Mouse (Mus musculus) left cerebral cortex, postnatal 14 days (tissue): ENCODE results near the gene Lmcd1. TPM values are rescaled to one million over a fixed set of nuclear protein-coding genes. Genes with fewer than 3 reads are reported as not detected.

Experiments used
- DNase-seq, 2 experiments: peaks; one replicate each; pipeline ENCODE4 v3.0.0; 2021 to 2022; ENCODE audit warnings: low spot score in 2 of 2, mixed read lengths in 1 of 2
- intact Hi-C: fragments of 180-260 bp; cut with DNase I; formaldehyde crosslinking; loops from one replicate; pipeline ENCODE4 v1.15.1; 2025
- total RNA-seq, 2 experiments: library from RNA; stranded (reverse); gene quantifications; 2 replicates each; pipeline ENCODE4 v1.2.3; 2021

Lmcd1 gene
- total RNA-seq, 2 experiments from 2014 or later: 17.4 to 23.4 TPM

- intact Hi-C loops: no loop called here
Measured at GRCm38 (mm10) chr6:112280945-112281344, 7.4 kb downstream of the Lmcd1 start.

DNA sequence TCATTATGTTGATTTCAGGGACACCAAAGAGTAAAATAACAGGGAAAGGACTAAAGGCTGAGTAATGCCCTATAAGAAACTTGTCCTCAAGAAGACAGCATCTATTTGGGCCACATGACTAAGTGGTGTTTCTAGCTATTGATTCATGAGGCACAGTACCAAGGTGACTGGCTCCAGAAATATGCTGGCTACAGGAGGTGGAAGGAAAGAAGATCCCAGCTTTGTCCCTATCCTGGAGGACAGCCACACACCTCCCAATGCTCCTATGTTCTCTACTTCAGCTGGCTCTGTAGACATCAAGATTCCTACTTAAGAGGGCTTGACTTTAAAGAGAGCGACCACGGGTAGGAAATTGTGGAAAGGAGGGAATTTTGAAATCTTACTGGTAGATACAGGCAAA lies 8.4 kb downstream of the Lmcd1 start:
- DNase-seq: no peak
- intact Hi-C loops: no loop called here

More at GRCm38 (mm10) chr6:112280945-112281344, 7.4 kb downstream of the Lmcd1 start:
- DNase-seq: no peak

DNA sequence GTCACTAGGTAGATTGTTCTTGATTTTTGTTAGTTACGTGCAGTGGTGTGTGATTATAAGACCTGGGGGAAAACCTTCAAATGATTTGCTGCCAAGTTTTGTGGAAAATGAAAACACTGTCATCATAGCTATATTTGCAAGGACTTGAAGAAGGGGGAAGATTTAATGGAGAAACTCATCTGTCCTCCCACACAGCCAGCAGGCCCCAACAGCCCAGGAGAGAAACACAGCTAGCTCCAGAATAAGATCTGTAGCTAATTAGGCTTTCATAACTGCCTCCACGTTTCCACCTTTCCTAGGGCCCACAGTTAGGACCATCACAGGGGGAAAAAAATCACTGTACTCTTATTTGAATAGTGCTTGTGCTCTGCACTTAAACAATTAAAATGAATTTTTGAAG lies 10.5 kb downstream of the Lmcd1 start:
- intact Hi-C loops: no loop called here
- peak; percentile 41 to 75 for DNase-seq

DNA sequence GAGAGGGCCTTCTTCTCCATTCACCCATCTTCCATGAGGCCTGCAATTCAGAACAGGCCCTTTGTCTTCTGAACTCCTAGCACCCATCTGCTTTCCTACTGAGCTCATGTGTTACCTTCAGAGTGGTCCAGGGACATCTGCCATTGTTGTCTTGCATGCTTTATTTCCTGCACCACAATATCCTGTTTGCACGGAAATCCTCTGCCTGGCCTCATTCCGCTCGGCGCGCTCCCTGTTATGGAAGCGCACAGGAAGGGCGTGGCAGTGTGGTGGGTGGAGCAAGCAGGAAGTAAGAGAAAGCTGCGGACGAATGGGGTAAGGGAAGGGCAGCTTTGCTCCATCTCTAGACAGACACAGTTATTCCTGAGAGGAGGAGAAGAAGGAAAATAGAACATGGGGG lies 14.1 kb downstream of the Lmcd1 start:
- no peak for DNase-seq
- intact Hi-C loops: no loop called here

GRCm38 (mm10) chr6:112288271-112288670 lies 14.7 kb downstream of the Lmcd1 start:
- intact Hi-C loops: no loop called here
- no peak for DNase-seq

- DNase-seq: no peak
- intact Hi-C loops: no loop called here
Measured at GRCm38 (mm10) chr6:112291146-112291545, 17.6 kb downstream of the Lmcd1 start.

- no peak for DNase-seq
- intact Hi-C loops: no loop called here
Measured at GRCm38 (mm10) chr6:112293320-112293719, 19.8 kb downstream of the Lmcd1 start.

- intact Hi-C loops: no loop called here
- DNase-seq: no peak
Measured at GRCm38 (mm10) chr6:112295269-112295668, 21.7 kb downstream of the Lmcd1 start.

DNA sequence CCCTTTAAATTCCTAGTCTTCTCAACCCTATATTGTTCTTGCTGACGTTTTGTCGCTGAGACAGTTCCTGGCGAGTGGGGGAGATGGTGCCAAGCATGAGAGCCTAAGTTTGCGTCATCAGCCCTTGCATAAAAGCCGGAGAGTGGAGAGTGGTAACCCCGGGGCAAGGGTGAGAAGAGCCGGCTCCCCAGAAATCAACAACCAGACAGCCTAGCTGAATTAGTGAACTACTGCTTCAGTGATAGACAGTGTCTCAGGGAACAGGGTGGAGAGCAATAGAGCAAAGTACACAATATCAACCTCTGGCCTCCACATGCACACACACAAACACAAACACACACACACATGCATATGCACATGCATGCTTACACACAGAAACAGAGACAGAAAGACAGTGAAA lies 26.6 kb downstream of the Lmcd1 start:
- no peak for DNase-seq
- intact Hi-C loops: no loop called here

DNA sequence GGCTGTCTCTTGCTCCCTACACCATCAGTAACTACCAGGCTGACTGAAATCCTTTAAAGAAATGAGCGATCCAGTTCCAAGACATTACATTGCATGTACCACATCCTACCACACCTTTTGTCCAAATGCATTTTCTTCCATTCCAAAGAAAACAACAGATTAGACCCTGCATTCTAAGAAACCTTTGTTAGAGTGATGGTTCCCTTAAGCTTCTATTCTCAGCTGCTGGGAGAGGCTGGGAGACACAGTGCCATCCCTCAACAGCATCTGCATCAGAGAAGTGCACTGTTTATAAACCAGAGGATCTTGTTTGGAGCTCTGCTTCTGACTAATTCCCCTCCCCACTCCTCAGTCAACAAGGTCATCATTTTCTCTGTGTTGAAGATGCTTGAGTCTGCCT lies 27.1 kb downstream of the Lmcd1 start:
- DNase-seq: no peak
- intact Hi-C loops: no loop called here

DNA sequence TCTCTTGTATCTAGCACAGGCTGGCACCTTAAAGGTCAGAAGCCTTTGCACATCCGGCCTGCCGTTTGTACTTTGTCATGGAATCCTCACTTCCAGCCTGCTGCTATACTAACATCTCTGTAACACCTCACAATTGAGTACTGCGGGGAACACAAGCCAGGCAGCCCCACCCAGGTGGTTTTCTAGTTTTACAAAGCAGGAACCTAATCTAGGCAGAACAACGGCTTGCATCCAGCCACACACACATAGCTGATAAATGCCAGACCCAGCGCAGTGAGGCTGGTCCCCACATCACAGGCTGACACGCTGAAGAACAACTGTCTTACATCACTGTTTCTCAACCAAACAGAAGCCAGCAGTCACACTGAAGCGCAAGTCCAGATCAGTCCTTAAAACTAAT lies 28.7 kb downstream of the Lmcd1 start:
- intact Hi-C loops: no loop called here
- DNase-seq: no peak

DNA sequence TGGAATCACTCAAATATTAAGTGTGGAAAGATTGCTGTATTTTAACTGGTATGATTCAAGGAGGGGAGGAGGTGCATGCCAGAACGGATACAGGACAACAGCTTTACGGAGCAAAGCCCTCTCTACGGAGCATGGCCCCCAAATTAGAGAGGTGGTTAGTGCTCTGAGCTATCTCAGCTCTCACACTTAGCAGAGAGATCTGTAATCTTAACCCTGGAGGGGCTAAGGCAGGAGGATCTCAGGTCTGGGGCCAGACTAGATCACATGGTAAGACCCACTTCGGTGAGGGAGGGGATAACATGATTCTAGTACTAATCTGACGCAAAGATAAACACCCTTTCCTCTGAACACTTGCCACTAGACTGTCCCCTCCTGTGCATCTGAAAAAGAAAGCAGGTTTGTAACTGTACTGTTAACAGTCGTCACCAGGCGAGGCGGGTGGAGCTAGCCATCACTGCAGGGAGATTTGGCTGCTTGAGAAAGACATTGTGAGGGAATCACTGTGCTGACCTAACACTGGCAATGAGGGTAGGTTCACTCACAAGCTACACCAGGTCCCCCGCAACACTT lies 29.3 kb downstream of the Lmcd1 start:
- no peak for DNase-seq
- intact Hi-C loops: no loop called here

GRCm38 (mm10) chr6:112304751-112305150 lies 31.2 kb downstream of the Lmcd1 start:
- intact Hi-C loops: no loop called here

DNA sequence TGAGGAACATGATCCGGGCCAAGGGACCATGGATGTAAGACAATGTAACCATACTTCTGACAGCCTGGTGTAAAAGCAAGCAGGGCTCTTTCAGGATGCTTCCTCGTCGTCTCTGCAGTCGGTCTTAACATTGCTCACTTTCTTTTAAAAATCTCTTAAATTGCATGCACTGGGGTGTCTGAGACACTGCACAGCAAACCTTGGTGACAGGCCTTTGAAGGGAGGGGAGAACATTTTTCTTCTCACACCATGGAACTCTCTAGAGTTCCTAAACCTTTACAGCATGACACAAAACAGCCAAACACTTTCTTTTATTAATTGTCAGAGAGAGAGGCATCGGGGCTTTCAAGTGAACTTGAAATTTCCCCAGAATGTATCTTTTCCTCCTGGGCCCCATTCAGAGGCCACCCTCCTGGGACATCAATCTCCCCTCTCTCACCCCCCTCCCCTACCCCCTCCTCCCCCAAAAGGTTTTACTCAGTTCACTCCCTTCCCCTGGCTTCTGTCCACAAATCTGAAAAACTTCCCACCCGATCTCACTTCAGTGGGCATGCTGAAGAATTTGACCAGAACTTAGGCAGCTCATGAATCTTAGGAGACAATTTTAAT lies 35.9 kb downstream of the Lmcd1 start:
- intact Hi-C loops: no loop called here
- no peak for DNase-seq

More at GRCm38 (mm10) chr6:112304751-112305150, 31.2 kb downstream of the Lmcd1 start:
- peak in 1 of 2 experiments; percentile 16 for DNase-seq

DNA sequence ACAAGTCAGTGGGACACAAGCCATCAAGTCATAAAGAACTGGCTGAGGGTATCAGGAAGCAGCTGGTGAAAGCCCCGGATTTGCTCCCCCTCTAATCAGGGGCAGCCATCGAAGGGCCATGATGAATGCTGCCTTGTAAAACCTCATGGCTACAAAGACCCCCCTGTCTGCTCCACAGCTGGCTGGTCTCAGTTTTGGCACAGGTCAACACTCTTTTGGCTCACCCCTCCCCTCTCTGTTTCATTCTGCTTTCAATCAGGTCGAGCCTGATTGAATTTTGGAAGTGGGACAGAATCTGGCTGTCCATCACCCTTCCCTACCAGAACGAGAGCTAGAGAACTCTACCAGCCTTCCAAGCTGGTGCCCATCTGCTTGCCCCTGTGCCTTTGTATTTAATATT lies 37.8 kb downstream of the Lmcd1 start:
- intact Hi-C loops: no loop called here

GRCm38 (mm10) chr6:112319449-112319848 lies 45.9 kb downstream of the Lmcd1 start:
- DNase-seq: no peak
- intact Hi-C loops: no loop called here

More for the DNA sequence above, 37.8 kb downstream of the Lmcd1 start:
- peak; percentile 15 to 37 for DNase-seq

- intact Hi-C loops: no loop called here
- no peak for DNase-seq
Measured at GRCm38 (mm10) chr6:112320679-112321078, 47.1 kb downstream of the Lmcd1 start.

DNA sequence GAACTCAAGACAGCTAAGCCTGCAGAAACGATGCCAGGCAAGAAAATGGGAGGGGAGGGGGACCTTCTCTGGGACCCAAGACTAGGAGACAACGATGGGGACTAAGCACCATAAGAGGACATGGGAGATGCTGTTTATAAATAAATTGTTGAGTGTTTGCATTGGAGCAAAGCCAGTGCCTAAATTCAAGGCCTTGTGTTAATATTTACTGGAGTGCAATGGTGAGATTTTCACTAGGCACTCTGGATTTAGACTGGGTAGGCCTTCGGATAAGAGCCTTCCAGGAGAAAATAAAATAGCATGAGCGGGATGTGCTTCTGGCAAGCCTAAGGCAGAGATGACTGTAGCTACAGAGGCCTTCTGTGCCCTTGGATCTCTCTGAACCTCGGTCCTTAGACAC lies 49.4 kb downstream of the Lmcd1 start:
- intact Hi-C loops: no loop called here
- no peak for DNase-seq

DNA sequence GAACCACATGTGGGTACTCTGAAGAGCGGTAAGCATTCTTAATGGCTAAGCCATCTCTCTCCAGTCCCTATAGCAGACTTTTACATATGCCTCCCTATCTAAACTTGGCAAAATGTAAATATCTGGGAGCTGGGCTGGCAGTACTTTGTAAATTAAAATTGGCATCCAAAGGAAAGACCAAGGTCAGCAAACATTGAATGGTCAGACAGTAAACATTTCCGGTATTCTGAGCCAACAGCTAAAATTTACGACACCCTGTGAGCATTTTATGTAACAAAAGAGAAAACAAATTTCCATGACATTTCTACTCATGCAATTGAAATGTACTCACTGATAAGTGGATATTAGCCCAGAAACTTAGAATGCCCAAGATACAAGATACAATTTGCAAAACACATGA lies 51.7 kb downstream of the Lmcd1 start:
- intact Hi-C loops: no loop called here
- DNase-seq: no peak

- intact Hi-C loops: no loop called here
- DNase-seq: no peak
Measured at GRCm38 (mm10) chr6:112327793-112328192, 54.2 kb downstream of the Lmcd1 start.

- no peak for DNase-seq
- intact Hi-C loops: no loop called here
Measured at GRCm38 (mm10) chr6:112330520-112331222, 57.1 kb downstream of the Lmcd1 start.
